Mouse (Mus musculus) adrenal gland, adult 10 weeks (tissue): ENCODE measurements around the gene 1700034I23Rik. TPM values are rescaled to one million over a fixed set of nuclear protein-coding genes. Genes with fewer than 3 reads are reported as not detected.

ENCODE experiments used
- polyA plus RNA-seq: library from polyadenylated mRNA; stranded (reverse); fragments of 350-450 nt; fragmentation: Illumina TruSeq; extraction: RNeasy Lipid Tissue Mini Kit (QIAGEN cat#74804); gene quantifications from one replicate; pipeline ENCODE4 v1.2.3, GENCODE M21; 2014; ENCODE audit warnings: low read depth, low replicate concordance

Gene 1700034I23Rik
- polyA plus RNA-seq, result not detected

GRCm38 (mm10) chr3:40902443-40902842, at the start of gene 1700034I23Rik:
1700034I23Rik (minus strand) TSS chr3:40902543.

GRCm38 (mm10) chr3:40949170-40949902, 47.0 kb upstream of the 1700034I23Rik start, which contains the start of gene Larp1b:
Larp1b (plus strand) TSS chr3:40949828.

Other genes starting within 250 kb of the 1700034I23Rik start
- not detected for gene Slc25a31, start 193.7 kb downstream of the 1700034I23Rik start, polyA plus RNA-seq
- 204 TPM for gene Hspa4l, start 158.0 kb downstream of the 1700034I23Rik start, polyA plus RNA-seq
- 12.1 TPM for gene Plk4, start 102.5 kb downstream of the 1700034I23Rik start, polyA plus RNA-seq
- 51.2 TPM for gene Mfsd8, start 55.7 kb downstream of the 1700034I23Rik start, polyA plus RNA-seq
- 14.6 TPM for gene Abhd18, start 55.6 kb downstream of the 1700034I23Rik start, polyA plus RNA-seq
- gene Larp1b, start 47.3 kb upstream of the 1700034I23Rik start, polyA plus RNA-seq, result 66.5 TPM
- 112 TPM for gene Pgrmc2, start 180.5 kb upstream of the 1700034I23Rik start, polyA plus RNA-seq